Mouse (Mus musculus) liver, embryonic 14.5 days (tissue): ENCODE measurements around the gene Gm973. TPM values are rescaled to one million over a fixed set of nuclear protein-coding genes. Genes with fewer than 3 reads are reported as not detected.

Source experiments
- ATAC-seq: fragments of 200-750 bp; cut with Nextera tagmentation; 2 replicates; pipeline ENCODE4 v1.8.0; 2017; ENCODE audit warnings: moderate number of reproducible peaks, mild to moderate bottlenecking, moderate library complexity; ENCODE audit not compliant: insufficient read depth
- DNase-seq, 3 experiments: peaks; one replicate each; pipeline ENCODE4 v3.0.0-alpha.2; 2012 to 2013; ENCODE audit warnings: low read depth in 3 of 3, low spot score in 3 of 3
- H3K27ac ChIP-seq: fragments of 300-500 bp; sonication (generic); 2 replicates; pipeline ENCODE4 v1.5.1; 2014; ENCODE audit warnings: moderate library complexity, mild to moderate bottlenecking, control low read depth, inconsistent platforms
- H3K27me3 ChIP-seq: fragments of 300-500 bp; sonication (generic); 2 replicates; pipeline ENCODE4 v1.6.1; 2014; ENCODE audit warnings: mild to moderate bottlenecking, low read length, moderate library complexity; ENCODE audit not compliant: control insufficient read depth, insufficient read depth
- H3K36me3 ChIP-seq: fragments of 300-500 bp; sonication (generic); replicated peaks from 2 replicates; pipeline ENCODE4 v1.6.1; 2014; ENCODE audit warnings: low read depth; ENCODE audit not compliant: control insufficient read depth, insufficient read depth
- H3K4me1 ChIP-seq, 2 experiments: fragments of 200-500 bp in 1 of 2; fragments of 300-500 bp in 1 of 2; sonication (generic) in 1 of 2; replicated peaks; 2 replicates each; pipeline ENCODE4 v1.6.1; 2012 to 2014; ENCODE audit warnings: antibody characterized with exemption in 1 of 2, inconsistent platforms in 1 of 2, low read length in 1 of 2; ENCODE audit not compliant: control insufficient read depth in 2 of 2, insufficient read depth in 2 of 2
- H3K4me2 ChIP-seq: fragments of 300-500 bp; sonication (generic); 2 replicates; pipeline ENCODE4 v1.6.1; 2014; ENCODE audit warnings: low read depth, mild to moderate bottlenecking, control low read depth, moderate library complexity
- H3K4me3 ChIP-seq, 2 experiments: fragments of 200-500 bp in 1 of 2; fragments of 300-500 bp in 1 of 2; sonication (generic) in 1 of 2; 2 replicates each; pipeline ENCODE4 v1.5.1; 2012 to 2014; ENCODE audit warnings: low read depth in 2 of 2, low read length in 2 of 2, mild to moderate bottlenecking in 2 of 2, control low read depth in 1 of 2, inconsistent platforms in 1 of 2, moderate library complexity in 1 of 2; ENCODE audit not compliant: insufficient read depth in 1 of 2
- H3K9ac ChIP-seq: fragments of 300-500 bp; sonication (generic); replicated peaks from 2 replicates; pipeline ENCODE4 v1.6.1; 2014; ENCODE audit warnings: mild to moderate bottlenecking, control low read depth, moderate library complexity
- H3K9me3 ChIP-seq: fragments of 300-500 bp; sonication (generic); 2 replicates; pipeline ENCODE4 v1.6.1; 2016; ENCODE audit warnings: low read length, mixed read lengths; ENCODE audit not compliant: control insufficient read depth
- CTCF ChIP-seq: IDR thresholded peaks from 2 replicates; pipeline ENCODE4 v1.5.1; 2016; ENCODE audit warnings: antibody characterized with exemption, low read depth, control low read depth
- EP300 ChIP-seq: IDR thresholded peaks from 2 replicates; pipeline ENCODE4 v1.6.1; 2016; ENCODE audit warnings: antibody characterized with exemption, low read depth
- WGBS: fragments of 180-500 bp; shearing (Covaris S2); extraction: QIAGEN DNeasy Blood & Tissue Kit; methylation state at CpG from one replicate; pipeline ENCODE4 v1.1.7; 2014; ENCODE audit not compliant: insufficient replicate concordance; 5-methylcytosine and 5-hydroxymethylcytosine counted together
- polyA plus RNA-seq, 2 experiments: library from polyadenylated mRNA; depleted of rRNA in 1 of 2; stranded (reverse) in 1 of 2; unstranded in 1 of 2; fragments of >200 nt; fragmentation: Nextera tagmentation in 1 of 2; extraction: Ambion mirVana in 1 of 2; gene quantifications; 2 replicates each; pipeline versions ENCODE4 v1.2.1 to v1.2.3; 2012 to 2014

Gm973 gene
- polyA plus RNA-seq, 2 experiments = 0.03 TPM; not detected in 1

DNA sequence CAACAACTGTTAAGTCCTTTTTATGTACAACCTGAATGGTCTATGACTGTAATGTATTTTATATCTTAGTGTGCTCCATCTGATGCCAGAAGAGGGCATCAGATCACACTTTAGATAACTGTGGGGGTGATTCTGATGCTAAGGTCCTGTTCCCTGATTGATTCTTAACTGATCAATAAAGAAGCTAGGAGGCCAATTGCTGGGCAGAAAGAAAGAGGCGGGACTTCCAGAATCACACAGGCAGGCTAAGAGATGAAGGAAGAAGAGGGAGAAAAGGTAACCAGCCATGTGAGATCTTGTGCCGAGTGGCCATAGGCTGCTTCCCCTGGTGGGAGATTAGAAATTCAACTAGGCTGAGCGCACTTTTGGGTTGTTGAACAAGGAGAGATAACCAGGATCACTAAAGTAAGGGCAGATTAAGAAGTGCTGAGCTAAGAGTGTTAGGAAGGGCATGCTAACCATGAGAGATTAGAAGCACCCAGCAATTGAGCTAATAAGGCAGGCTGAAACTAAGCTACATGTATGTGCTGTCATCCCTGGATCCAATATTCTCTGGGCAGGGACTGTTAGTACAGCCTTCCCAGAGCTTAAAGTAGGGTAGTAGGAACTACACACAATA, 135.2 kb downstream of the Gm973 start:
- no peak overlapping the region for H3K4me2 ChIP-seq
- peaks cover 0 to 3% of the 10 kb centered on the region in 2 experiments; a peak in 1 of 4 replicates for H3K4me1 ChIP-seq
- no peaks in the 10 kb centered on the region for H3K27me3 ChIP-seq
- ATAC-seq (no peak), DNase-seq (no peak)
- no peak overlapping the region for H3K27ac ChIP-seq
- H3K4me3 ChIP-seq = no peak overlapping the region
- no peak overlapping the region for H3K9ac ChIP-seq
- no peaks in the 10 kb centered on the region for H3K9me3 ChIP-seq
- peaks cover 22% of the 10 kb centered on the region for H3K36me3 ChIP-seq
- 55% methylated on average over 3 of the region's 3 CpGs for WGBS
- TF ChIP-seq EP300 (no peak), CTCF (no peak)

DNA sequence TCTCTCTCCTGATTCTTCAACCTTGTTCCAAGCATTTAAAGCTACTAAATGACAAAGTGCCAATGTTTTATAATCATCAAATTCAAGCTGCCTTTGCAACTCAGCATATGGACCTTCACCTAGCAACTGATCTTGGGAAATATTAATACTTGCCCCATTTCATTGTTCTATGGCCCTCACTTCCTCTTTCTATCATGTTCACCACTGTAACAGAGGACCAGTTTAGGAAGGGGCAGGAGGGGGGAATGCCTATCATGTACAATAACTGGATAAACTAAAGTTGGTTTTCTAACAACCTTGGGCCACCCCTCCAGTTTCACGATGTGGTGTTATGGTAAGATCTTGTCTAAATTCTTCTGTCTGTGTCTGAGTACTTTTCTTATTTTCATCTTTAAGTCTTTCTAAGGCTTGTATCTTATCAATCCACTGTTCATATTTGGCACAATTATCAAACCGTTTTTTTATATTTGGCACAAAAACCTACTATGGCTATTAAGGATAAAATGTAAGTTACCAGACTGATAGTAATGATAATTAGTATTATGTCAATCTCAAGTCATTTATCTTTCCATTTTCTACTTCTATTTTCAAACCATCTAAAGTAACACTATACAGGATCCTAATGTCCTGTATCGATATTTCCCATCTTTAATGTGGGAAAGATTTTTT, 137.3 kb downstream of the Gm973 start:
- no peaks in the 10 kb centered on the region for H3K9me3 ChIP-seq
- 83% methylated on average over 3 of the region's 3 CpGs for WGBS
- no peak overlapping the region for H3K4me2 ChIP-seq
- H3K36me3 ChIP-seq = peaks cover 18% of the 10 kb centered on the region
- no peak for DNase-seq
- H3K27me3 ChIP-seq = no peaks in the 10 kb centered on the region
- no peak overlapping the region for H3K27ac ChIP-seq
- peaks cover 0 to 3% of the 10 kb centered on the region in 2 experiments; a peak in 1 of 4 replicates for H3K4me1 ChIP-seq
- no peak overlapping the region for H3K4me3 ChIP-seq
- ATAC-seq = no peak
- TF ChIP-seq CTCF = no peak
- no peak for TF ChIP-seq EP300
- H3K9ac ChIP-seq = no peak overlapping the region

DNA sequence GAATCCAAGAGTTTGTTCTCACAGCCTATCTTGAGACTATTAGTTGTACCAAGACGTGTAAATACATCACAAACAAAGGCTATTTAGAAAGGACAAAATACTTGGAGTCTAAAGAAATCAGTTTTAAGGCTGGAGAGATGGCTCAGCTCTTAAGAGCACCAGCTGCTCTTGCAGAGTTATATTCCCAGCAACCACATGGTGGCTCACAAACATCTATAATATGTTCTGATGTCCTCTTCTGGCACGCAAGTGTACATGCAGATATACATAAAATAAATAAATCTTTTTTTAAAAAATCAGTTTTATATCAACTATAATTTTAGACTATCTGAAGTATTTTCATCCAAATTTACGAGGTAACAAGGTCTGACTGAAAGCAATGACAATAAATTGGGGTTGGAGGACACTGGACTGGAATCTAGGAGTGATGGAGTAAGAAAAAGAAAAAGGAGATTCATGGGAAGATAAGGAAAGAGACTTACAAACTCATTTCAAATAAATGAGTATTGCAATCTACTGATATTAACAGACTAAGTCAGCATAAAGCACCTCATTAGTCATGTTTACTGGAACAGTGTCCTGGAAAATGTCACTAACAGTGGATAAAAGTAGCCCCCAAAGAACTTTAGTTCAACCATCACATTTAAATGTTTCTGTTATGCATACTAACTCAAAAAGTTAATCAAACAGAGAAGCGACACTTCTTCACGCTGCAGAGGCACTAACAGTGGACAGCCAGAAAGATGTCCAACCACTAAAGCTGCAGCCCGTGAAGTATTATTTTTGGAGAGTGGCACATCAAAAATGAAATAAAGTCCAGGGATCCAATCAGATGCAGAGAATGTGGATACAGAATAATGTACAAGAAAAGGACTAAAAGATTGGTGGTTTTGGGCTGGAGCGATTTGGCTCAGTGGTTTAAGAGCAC, 140.4 kb downstream of the Gm973 start:
- Histone ChIP-seq H3K4me3 (no peak overlapping the region), H3K36me3 (peaks cover 8% of the 10 kb centered on the region), H3K9me3 (no peaks in the 10 kb centered on the region), H3K4me2 (no peak overlapping the region), H3K27ac (no peak overlapping the region), H3K9ac (no peak overlapping the region), H3K4me1 (peaks cover 0 to 4% of the 10 kb centered on the region in 2 experiments; a peak in 3 of 4 replicates), H3K27me3 (no peaks in the 10 kb centered on the region)
- DNase-seq = no peak
- WGBS = 81% methylated on average over 7 of the region's 7 CpGs
- TF ChIP-seq EP300 (no peak), CTCF (no peak)
- no peak for ATAC-seq

DNA sequence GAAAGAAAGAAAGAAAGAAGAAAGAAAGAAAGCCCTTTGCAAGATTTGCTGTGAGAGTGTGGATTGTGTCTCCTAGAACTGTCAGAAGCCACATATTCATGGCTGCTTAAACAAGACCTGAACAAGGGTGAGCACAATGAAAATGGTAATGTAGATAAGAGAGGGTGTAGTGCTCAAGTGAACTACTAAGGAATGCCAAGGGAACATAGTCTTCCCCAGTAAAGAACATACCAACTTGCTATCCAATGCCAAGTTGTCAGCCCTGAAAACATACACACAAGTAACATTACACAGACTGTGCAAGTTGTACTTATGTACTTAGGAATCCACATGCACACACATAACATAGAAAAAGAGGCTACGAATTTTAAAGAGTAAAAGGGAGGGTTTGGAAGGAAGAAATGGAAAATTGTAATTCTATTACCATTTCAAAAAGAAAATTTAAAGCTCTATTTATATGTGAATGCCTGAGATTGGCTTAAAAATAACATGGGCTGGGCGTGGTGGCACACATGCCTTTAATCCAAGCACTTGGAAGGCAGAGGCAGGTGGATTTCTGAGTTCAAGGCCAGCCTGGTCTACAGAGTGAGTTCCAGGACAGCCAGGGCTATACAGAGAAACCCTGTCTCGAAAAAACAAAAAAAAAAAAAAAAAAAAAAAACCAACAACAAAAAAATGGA, 147.5 kb downstream of the Gm973 start:
- no peaks in the 10 kb centered on the region for H3K27me3 ChIP-seq
- WGBS = 56% methylated on average over 3 of the region's 3 CpGs

More for the DNA sequence above, 147.5 kb downstream of the Gm973 start:
- Histone ChIP-seq H3K4me3 (no peak overlapping the region), H3K9me3 (no peaks in the 10 kb centered on the region), H3K9ac (no peak overlapping the region), H3K4me1 (peaks cover 0 to 5% of the 10 kb centered on the region in 2 experiments; a peak in 3 of 4 replicates), H3K27ac (no peak overlapping the region), H3K36me3 (no peaks in the 10 kb centered on the region), H3K4me2 (no peak overlapping the region)
- TF ChIP-seq EP300 = no peak
- no peak for TF ChIP-seq CTCF
- DNase-seq (no peak), ATAC-seq (no peak)
